Mouse (Mus musculus) stomach, postnatal 0 days (tissue): ENCODE measurements around the gene Galnt2.

ENCODE experiments used
- CTCF ChIP-seq: IDR thresholded peaks from 2 replicates; pipeline ENCODE4 v1.5.1; 2016; ENCODE audit warnings: antibody characterized with exemption, low read depth, mild to moderate bottlenecking, moderate library complexity
- EP300 ChIP-seq: optimal IDR thresholded peaks from 2 replicates; pipeline ENCODE3; 2016; ENCODE audit warnings: antibody characterized with exemption

GRCm38 (mm10) chr8:124389495-124389894 is 158.3 kb downstream of the Galnt2 start:
- no peak for TF ChIP-seq CTCF
- TF ChIP-seq EP300 = no peak
